Mouse (Mus musculus): ENCODE measurements around the gene Cdh24. TPM values are rescaled to one million over a fixed set of nuclear protein-coding genes. Genes with fewer than 3 reads are reported as not detected.

Cdh24 gene
- 1 to 10 TPM; 1.4 to 4.0 TPM for polyA plus RNA-seq (2017; shearing (Covaris generic))

DNA sequence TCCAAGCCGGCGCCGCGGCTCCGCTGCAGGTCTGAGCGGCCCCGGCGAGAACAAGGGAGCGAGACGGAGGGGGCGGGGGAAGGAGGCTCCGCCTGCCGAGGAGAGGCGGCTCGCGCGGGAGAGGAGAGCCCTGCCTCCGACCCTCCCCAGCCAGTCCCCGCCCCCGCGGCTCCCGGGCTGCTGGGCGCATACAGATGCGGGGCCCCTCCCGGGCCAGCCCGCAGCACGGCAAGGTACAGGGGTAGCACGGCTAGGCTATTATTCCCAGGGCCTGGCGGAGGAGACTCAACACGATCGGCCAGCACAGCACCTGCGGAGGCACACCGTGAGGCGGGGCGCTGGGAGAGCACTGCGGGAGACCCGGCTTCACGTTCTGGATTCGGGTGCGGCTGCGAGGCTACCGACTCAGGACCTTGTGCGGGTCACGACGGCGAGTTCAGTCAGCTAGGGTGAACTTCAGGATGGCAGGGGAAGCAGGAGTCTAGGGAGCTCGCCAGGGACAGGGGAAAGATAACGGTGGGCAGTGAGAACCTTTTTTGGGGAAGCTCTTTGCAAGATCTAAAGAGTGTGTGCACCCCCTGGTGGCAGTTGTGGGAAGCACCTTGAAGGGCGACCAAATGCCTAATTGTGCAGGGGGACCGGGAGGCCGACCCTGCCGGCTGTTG, at the start of gene Cdh24:
TSS of gene Cdh24 (minus strand) at position 60 of the 665 bp plus-strand sequence.

DNA sequence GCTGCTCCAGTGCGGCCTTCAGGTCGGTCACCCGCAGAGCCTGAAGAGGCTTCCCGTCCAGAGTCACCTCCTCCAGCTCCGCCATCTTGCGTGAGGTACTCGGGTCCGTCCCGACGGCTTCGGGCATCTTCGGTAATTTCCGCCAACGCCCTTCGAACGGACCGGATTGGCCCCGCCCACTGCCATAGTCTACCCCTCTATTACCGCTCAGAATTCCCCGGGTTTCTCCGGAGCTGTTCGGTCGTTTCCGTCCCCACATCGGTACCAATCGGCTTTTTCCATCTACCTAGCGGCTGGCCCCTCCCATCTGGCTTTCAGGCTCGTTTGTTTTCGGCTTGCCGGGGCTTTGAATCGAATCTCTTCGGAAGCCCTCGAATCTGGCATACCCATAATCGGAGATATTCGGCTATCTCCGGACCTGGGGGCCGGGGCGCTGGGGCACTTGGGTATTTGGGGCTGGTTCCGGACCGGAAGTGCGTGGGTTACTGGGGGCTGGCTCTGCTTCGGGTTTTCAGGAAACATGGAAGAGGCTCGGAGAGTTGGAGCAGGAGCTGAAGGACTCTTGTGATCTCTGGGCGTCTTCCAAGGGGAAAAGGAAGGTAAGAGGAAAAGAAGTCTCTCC, 45.5 kb upstream of the Cdh24 start, which contains the start of gene Acin1:
TSS of gene Acin1 (minus strand) at position 410 of the 622 bp plus-strand sequence.

DNA sequence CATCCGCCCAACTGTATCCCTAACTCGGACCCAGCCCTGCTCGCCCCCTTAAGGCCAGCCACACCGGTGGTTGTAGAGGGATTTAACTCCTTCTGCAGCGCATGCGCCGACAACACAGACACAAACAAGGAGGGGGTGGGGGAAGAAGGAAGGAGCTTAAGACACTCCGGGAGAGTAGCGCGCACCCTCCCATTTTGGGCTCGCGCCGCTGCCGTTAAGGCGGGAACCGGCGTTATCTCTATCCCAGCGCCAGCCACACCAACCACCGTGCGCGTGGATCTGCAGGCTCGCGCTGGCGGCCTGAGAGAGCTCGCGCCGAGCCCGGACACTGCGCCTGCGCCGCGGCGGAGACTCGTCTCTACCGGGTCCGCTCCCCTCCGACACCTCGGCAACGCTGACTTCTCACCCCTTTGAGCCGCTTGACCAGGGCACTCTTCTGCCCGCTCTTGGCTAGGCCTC, 44.9 kb upstream of the Cdh24 start, which contains the start of gene 1700123O20Rik:
TSS of gene 1700123O20Rik (plus strand) at position 154 of the 459 bp plus-strand sequence.

DNA sequence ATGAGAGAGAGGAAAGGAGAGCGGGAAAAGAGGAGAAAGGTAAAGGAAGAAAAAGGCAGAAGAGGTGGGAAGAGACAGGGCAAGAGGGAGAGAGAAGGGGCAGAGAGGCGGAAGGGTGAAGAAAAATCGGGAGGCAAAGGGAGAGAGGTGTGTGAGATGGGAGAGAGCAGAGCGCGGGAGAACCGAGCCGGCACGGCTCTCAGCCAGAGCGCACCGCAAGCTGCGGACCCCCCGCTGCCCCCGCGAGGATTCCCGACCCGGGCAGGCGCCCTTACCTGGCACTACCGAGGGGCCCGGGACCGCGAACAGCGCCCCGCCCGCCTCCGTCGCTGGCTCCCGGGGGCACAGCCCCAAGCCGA, 239 bp downstream of the Cdh24 start, which contains the start of gene Gm17606:
TSS of gene Gm17606 (plus strand) at position 7 of the 359 bp plus-strand sequence.

DNA sequence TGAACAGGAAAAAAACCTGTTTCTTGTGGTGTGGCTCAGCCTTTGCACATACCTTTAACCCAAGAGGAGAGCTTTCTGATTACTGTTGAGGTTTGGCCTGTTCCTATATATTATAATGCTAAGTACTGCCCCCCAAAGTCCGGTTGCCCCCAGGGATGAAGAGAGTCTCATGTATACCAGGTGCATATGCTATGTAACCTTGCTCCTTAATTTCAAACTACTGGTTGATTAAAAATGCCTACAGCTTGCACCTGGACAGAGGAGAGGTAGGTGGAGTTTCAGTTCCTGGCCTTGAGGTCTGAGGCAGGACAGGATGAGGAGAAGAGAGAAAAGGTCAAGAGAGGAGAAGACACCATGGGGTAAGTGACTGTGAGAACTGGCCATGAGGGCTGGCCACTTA, 20.0 kb downstream of the Cdh24 start, which contains the start of gene Psmb11:
TSS of gene Psmb11 (plus strand) at position 301 of the 400 bp plus-strand sequence.

DNA sequence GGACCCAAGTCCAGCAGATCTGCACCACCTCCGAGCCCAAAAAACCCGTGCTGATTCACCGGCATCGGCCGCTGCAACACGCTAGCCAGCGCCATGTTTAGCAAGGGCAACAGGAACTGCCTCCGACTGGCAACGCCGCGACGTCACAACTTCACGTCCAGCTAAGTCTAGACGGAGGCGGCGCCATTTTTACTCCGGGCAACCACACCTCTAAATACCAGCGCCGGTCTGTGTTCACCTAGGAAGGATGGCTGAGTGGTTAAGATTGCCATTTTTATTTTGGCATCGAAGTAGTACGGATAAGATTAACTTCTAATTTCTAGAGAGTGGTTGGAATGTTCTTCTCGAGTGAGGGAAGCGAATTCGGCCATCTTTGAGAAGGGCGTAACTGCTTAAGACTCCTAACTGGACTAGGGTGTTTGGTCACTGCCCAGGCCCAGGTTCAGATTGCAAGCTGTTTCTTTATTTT, 23.2 kb downstream of the Cdh24 start, which contains the start of gene Psmb5:
TSS of gene Psmb5 (minus strand) at position 126 of the 469 bp plus-strand sequence.

DNA sequence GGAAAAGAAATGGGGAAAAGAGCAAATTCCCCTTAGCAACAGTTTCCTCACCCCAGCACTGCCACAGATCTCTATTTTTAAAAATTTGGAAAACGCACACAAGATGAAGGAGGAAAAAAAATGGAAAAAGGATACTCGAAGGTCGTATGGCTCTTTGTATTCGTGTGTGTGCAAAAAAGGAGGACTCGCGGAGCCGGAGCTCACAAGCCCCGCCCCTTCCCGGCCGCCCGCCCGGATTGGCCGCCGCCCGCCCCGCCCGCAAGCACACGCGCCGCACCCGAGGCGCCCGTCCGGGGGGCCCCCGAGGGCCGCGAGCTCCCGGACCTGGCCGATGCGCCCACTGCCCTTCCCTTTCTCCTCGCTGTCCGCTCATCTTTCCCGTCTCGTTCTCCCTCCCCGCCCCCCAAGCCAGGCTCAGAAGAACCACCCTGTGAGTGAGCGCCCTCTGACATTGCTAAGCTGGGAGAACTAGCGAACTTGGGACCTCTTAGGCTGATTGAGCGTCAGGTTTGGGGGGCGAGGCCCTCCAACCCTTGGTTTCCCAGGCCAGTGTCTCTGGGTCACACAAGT, 35.3 kb downstream of the Cdh24 start, which contains the start of gene 4931414P19Rik:
TSS of gene 4931414P19Rik (minus strand) at position 242 of the 570 bp plus-strand sequence.

Other genes with a start within 250 kb of the Cdh24 start
- 1 to 10 TPM in 1 of 2 experiments, under 1 TPM in 1; 0.58 to 1.7 TPM for gene Slc7a7, start 223.6 kb downstream of the Cdh24 start, polyA plus RNA-seq (2017; shearing (Covaris generic))
- 100 to 1,000 TPM; 198 to 272 TPM for gene Mrpl52, start 214.5 kb downstream of the Cdh24 start, polyA plus RNA-seq (2017; shearing (Covaris generic))
- 10 to 100 TPM in 1 of 2 experiments, 1 to 10 TPM in 1; 4.6 to 23.8 TPM for gene Mmp14, start 209.8 kb downstream of the Cdh24 start, polyA plus RNA-seq (2017; shearing (Covaris generic))
- 100 to 1,000 TPM; 260 to 472 TPM for gene Lrp10, start 177.2 kb downstream of the Cdh24 start, polyA plus RNA-seq (2017; shearing (Covaris generic))
- gene Rem2, start 165.3 kb downstream of the Cdh24 start, polyA plus RNA-seq (2017; shearing (Covaris generic)): 1 to 10 TPM in 1 of 2 experiments, under 1 TPM in 1; 0.54 to 1.4 TPM
- 10 to 100 TPM; 34.1 to 45.7 TPM for gene Prmt5, start 123.8 kb downstream of the Cdh24 start, polyA plus RNA-seq (2017; shearing (Covaris generic))
- gene Haus4, start 86.7 kb downstream of the Cdh24 start, polyA plus RNA-seq (2017; shearing (Covaris generic)): 10 to 100 TPM; 37.6 to 42.8 TPM
- gene Ajuba, start 63.8 kb downstream of the Cdh24 start, polyA plus RNA-seq (2017; shearing (Covaris generic)): under 1 TPM; 0.17 to 0.18 TPM
- 1 to 10 TPM; 1.3 to 3.3 TPM for gene 4931414P19Rik, start 35.4 kb downstream of the Cdh24 start, polyA plus RNA-seq (2017; shearing (Covaris generic))
- 100 to 1,000 TPM; 242 to 247 TPM for gene Psmb5, start 23.3 kb downstream of the Cdh24 start, polyA plus RNA-seq (2017; shearing (Covaris generic))
- under 1 TPM in 1 of 2 experiments, not detected in 1; 0.12 TPM for gene Psmb11, start 19.9 kb downstream of the Cdh24 start, polyA plus RNA-seq (2017; shearing (Covaris generic))
- gene Gm17606, start 412 bp downstream of the Cdh24 start, polyA plus RNA-seq (2017; shearing (Covaris generic)): not detected
- gene 1700123O20Rik, start 44.9 kb upstream of the Cdh24 start, polyA plus RNA-seq (2017; shearing (Covaris generic)): 10 to 100 TPM; 78.0 to 83.7 TPM
- 100 to 1,000 TPM in 1 of 2 experiments, 10 to 100 TPM in 1; 92.0 to 116 TPM for gene Acin1, start 45.6 kb upstream of the Cdh24 start, polyA plus RNA-seq (2017; shearing (Covaris generic))
- gene Gm29776, start 57.5 kb upstream of the Cdh24 start, polyA plus RNA-seq (2017; shearing (Covaris generic)): under 1 TPM; 0.08 to 0.17 TPM
- under 1 TPM in 1 of 2 experiments, not detected in 1; 0.79 TPM for gene Cebpe, start 70.8 kb upstream of the Cdh24 start, polyA plus RNA-seq (2017; shearing (Covaris generic))
- under 1 TPM; 0.27 to 0.98 TPM for gene Slc7a8, start 140.6 kb upstream of the Cdh24 start, polyA plus RNA-seq (2017; shearing (Covaris generic))
- under 1 TPM in 1 of 2 experiments, not detected in 1; 0.28 TPM for gene Rnf212b, start 172.8 kb upstream of the Cdh24 start, polyA plus RNA-seq (2017; shearing (Covaris generic))
- gene Homez, start 229.6 kb upstream of the Cdh24 start, polyA plus RNA-seq (2017; shearing (Covaris generic)): 10 to 100 TPM; 14.3 to 15.8 TPM
- gene Ppp1r3e, start 236.2 kb upstream of the Cdh24 start, polyA plus RNA-seq (2017; shearing (Covaris generic)): 1 to 10 TPM in 1 of 2 experiments, under 1 TPM in 1; 0.54 to 1.5 TPM
- under 1 TPM; 0.20 to 0.21 TPM for gene Bcl2l2, start 242.0 kb upstream of the Cdh24 start, polyA plus RNA-seq (2017; shearing (Covaris generic))
- gene Gm20521, start 242.1 kb upstream of the Cdh24 start, polyA plus RNA-seq (2017; shearing (Covaris generic)): under 1 TPM in 1 of 2 experiments, not detected in 1; 0.30 TPM